Mouse (Mus musculus) spleen, postnatal 4 days (tissue): ENCODE results near the gene Tent5b.
"Not testable (repeated sequence)": the region's sequence is repeated elsewhere in the genome, so short reads cannot be mapped to it uniquely, and the experiment has no call there.

Experiments
- DNase-seq, 2 experiments: peaks; one replicate each; pipeline ENCODE4 v3.0.0; 2022; ENCODE audit warnings: low spot score in 2 of 2

The Tent5b gene

GRCm38 (mm10) chr4:133498160-133498724, 18.3 kb downstream of the Tent5b start, which contains the start of gene Trnp1:
Gene Trnp1 (minus strand): TSS chr4:133498550.
- DNase-seq, result peak in 1 of 2 experiments; percentile 42

- DNase-seq, result no peak
Observed at GRCm38 (mm10) chr4:133501514-133501913, 21.6 kb downstream of the Tent5b start.

GRCm38 (mm10) chr4:133504300-133504699, 24.4 kb downstream of the Tent5b start:
- DNase-seq, result no peak

GRCm38 (mm10) chr4:133504755-133505485, 25.0 kb downstream of the Tent5b start:
- DNase-seq, result no peak

- DNase-seq, result no peak
Observed at GRCm38 (mm10) chr4:133506573-133506972, 26.6 kb downstream of the Tent5b start.

GRCm38 (mm10) chr4:133508990-133509389, 29.1 kb downstream of the Tent5b start:
- no peak for DNase-seq

- no peak for DNase-seq
Observed at GRCm38 (mm10) chr4:133511050-133511449, 31.1 kb downstream of the Tent5b start.

GRCm38 (mm10) chr4:133512511-133512910, 32.6 kb downstream of the Tent5b start:
- not testable (repeated sequence) for DNase-seq

GRCm38 (mm10) chr4:133512972-133513371, 33.0 kb downstream of the Tent5b start:
- peak; percentile 67 to 82 for DNase-seq

GRCm38 (mm10) chr4:133518601-133519368, 38.9 kb downstream of the Tent5b start, which contains the start of gene Kdf1:
Gene Kdf1 (plus strand): TSS chr4:133518963.
- no peak for DNase-seq

GRCm38 (mm10) chr4:133519369-133519665, 39.4 kb downstream of the Tent5b start:
- no peak for DNase-seq

- DNase-seq, result no peak
Observed at GRCm38 (mm10) chr4:133521502-133521901, 41.6 kb downstream of the Tent5b start.

GRCm38 (mm10) chr4:133527788-133528187, 47.9 kb downstream of the Tent5b start:
- no peak for DNase-seq

GRCm38 (mm10) chr4:133532777-133533176, 52.8 kb downstream of the Tent5b start:
- no peak for DNase-seq

- no peak for DNase-seq
Observed at GRCm38 (mm10) chr4:133536081-133536480, 56.1 kb downstream of the Tent5b start.

- no peak for DNase-seq
Observed at GRCm38 (mm10) chr4:133536652-133537051, 56.7 kb downstream of the Tent5b start.
